Mouse (Mus musculus) forebrain, embryonic 15.5 days (tissue): Measurements from ENCODE around the gene Mark2. TPM values are rescaled to one million over a fixed set of nuclear protein-coding genes. Genes with fewer than 3 reads are reported as not detected.
A peak's percentile ranks its signal among the peaks of the same experiment; 100 is the strongest.

ENCODE experiments used
- ATAC-seq: fragments of 200-750 bp; cut with Nextera tagmentation; replicated peaks from 2 replicates; pipeline ENCODE4 v1.8.0; 2017; ENCODE audit warnings: mild to moderate bottlenecking, moderate TSS enrichment, moderate library complexity
- H3K27ac ChIP-seq: fragments of 300-500 bp; sonication (generic); replicated peaks from 2 replicates; pipeline ENCODE4 v1.5.1; 2015; ENCODE audit warnings: mild to moderate bottlenecking, inconsistent platforms
- H3K27me3 ChIP-seq: fragments of 300-500 bp; sonication (generic); 2 replicates; pipeline ENCODE4 v1.6.1; 2015; ENCODE audit warnings: inconsistent platforms
- H3K36me3 ChIP-seq: fragments of 300-500 bp; sonication (generic); 2 replicates; pipeline ENCODE4 v1.6.1; 2015; ENCODE audit warnings: mild to moderate bottlenecking, inconsistent platforms
- H3K4me1 ChIP-seq: fragments of 300-500 bp; sonication (generic); 2 replicates; pipeline ENCODE4 v1.6.1; 2015; ENCODE audit warnings: inconsistent platforms
- H3K4me2 ChIP-seq: fragments of 300-500 bp; sonication (generic); replicated peaks from 2 replicates; pipeline ENCODE4 v1.6.1; 2015; ENCODE audit warnings: mild to moderate bottlenecking, inconsistent platforms
- H3K4me3 ChIP-seq: fragments of 300-500 bp; sonication (generic); 2 replicates; pipeline ENCODE4 v1.5.1; 2015; ENCODE audit warnings: mild to moderate bottlenecking, inconsistent platforms
- H3K9ac ChIP-seq: fragments of 300-500 bp; sonication (generic); replicated peaks from 2 replicates; pipeline ENCODE4 v1.6.1; 2015; ENCODE audit warnings: mild to moderate bottlenecking, inconsistent platforms
- H3K9me3 ChIP-seq: fragments of 300-500 bp; sonication (generic); 2 replicates; pipeline ENCODE4 v1.6.1; 2016; ENCODE audit warnings: inconsistent platforms
- WGBS: fragments of 180-500 bp; shearing (Covaris S2); methylation state at CpG from one replicate; pipeline ENCODE4 v1.1.7; 2015; ENCODE audit warnings: mixed read lengths; 5-methylcytosine and 5-hydroxymethylcytosine counted together
- polyA plus RNA-seq: library from polyadenylated mRNA; unstranded; fragments of >200 nt; fragmentation: Nextera tagmentation; extraction: Ambion mirVana; gene quantifications from 2 replicates; pipeline ENCODE4 v1.2.1, GENCODE M21; 2015

Mark2 gene
- polyA plus RNA-seq, 1 experiment from 2014 or later = 52.8 TPM

DNA sequence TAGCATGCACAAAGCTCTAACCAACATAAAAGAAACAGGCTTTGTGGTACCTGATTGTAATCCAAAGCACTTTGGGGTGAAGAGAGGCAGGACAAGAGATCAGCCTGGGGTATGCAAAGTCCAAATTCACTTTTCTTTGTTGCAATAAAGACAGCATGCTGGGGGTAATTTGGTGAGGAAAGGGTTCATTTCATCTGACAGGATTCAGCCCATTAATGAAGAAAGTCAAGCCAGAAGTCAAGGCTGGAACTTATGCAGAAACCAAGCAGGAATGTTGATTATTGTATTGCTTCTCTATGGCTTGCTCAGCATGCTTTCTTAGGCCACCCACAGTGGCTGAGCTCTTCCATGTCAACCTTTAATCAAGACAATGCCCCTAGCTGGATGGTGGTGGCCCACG, 80.2 kb downstream of the Mark2 start:
- Histone ChIP-seq H3K9me3 (no peaks in the 10 kb centered on the region), H3K36me3 (no peaks in the 10 kb centered on the region), H3K4me2 (no peak overlapping the region), H3K4me3 (no peak overlapping the region), H3K9ac (no peak overlapping the region), H3K27ac (no peak overlapping the region), H3K27me3 (no peaks in the 10 kb centered on the region), H3K4me1 (peaks cover 24% of the 10 kb centered on the region)
- no peak for ATAC-seq
- 73% methylated on average over 1 of the region's 1 CpGs for WGBS

DNA sequence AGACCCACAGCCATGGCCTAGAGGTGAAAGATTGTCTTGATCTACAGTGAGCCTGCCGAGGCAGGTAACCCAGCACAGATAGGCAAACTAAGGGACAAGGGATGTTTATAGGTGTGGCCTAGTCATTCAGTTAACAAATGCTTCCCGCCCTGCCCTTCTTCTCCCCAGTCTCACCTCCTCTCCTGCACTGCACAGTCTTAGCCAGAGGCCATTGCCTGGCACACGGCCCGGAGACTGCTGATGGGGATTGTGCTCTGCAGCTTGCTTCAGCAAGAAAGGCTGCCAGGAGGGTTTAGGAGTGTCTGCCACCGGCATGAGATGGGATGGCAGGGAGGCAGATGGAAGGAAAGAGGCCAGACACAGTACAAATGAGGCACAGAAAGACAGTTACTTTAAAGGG, 83.8 kb downstream of the Mark2 start:
- no peak overlapping the region for H3K4me2 ChIP-seq
- no peaks in the 10 kb centered on the region for H3K27me3 ChIP-seq
- no peak overlapping the region for H3K9ac ChIP-seq
- H3K36me3 ChIP-seq = no peaks in the 10 kb centered on the region
- no peak overlapping the region for H3K4me3 ChIP-seq
- 51% methylated on average over 5 of the region's 5 CpGs for WGBS
- H3K27ac ChIP-seq = peak overlapping the region; percentile 67
- no peaks in the 10 kb centered on the region for H3K9me3 ChIP-seq
- ATAC-seq = peak; percentile 69
- H3K4me1 ChIP-seq = no peaks in the 10 kb centered on the region

DNA sequence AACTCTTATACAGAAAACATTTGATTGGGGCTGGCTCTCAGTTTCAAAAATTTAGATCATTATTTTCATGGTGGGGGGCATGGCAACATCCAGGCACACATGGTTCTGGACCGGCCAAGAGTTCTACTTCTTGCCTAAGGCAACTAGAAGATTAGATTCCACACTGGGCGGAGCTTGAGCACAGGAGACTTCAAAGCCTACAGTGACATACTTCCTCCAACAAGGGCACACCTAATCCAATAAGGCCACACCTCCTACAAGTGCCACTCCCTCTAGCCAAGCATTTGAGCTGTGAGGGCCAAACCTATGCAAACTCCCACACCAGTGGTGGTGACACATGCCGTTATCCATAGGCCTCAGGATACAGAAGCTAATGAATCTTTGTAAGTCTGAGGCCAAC, 95.6 kb downstream of the Mark2 start:
- WGBS = 84% methylated on average over 3 of the region's 3 CpGs
- Histone ChIP-seq H3K27me3 (no peaks in the 10 kb centered on the region), H3K36me3 (no peaks in the 10 kb centered on the region), H3K4me2 (no peak overlapping the region), H3K9ac (no peak overlapping the region), H3K27ac (no peak overlapping the region), H3K4me1 (peaks cover 4% of the 10 kb centered on the region), H3K4me3 (no peak overlapping the region), H3K9me3 (no peaks in the 10 kb centered on the region)
- ATAC-seq = no peak

DNA sequence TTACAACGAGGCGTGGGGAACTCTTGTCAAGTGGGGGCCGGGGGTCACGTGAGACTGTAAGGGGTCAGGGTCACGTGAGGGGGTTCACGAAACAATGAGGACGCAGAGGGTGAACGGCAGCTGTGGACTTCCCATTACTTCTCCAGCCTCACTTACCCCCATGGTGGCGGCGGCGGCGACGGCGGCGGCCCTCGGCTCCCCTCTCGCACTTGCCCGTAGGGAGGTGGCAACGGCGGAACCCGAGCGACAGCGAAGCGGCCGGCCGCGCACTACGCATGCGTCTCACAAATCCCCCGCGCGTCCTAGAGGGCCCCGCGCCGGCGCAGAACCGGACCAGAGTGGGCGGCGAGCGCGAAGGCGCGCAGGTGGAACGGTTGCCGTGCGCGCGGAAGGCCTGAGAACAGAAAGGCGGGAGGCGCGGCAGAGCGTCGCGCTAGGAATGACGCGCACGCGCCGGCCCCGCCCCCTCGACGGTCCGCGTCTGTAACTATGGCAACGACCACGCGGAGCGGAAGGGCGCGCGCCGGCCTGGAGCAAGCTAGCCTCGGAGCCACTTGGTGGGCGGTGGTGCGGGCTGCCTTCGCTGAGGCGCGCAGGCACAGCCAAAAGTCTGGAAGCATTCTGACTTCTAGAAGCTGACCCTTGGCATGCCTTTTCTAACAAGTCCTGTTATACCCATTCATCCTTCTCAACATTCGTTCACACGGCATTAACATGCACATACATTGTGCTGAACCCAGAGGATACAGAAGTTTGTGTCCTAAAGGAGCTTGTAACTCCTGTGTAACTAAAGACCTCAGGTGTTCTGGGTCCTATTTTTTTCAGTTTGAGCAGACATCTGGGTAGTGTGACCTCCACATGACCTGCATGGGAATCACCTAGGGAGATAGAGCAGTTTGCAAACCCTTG, 100.6 kb downstream of the Mark2 start, which contains the start of gene Naa40:
Naa40 (minus strand) TSS at position 402 of the 909 bp plus-strand sequence.
- Histone ChIP-seq H3K4me2 (peak within 1 kb of the TSS; percentile 94), H3K27me3 (no peaks in the 10 kb centered on the region), H3K9ac (peak within 1 kb of the TSS; percentile 75), H3K36me3 (no peaks in the 10 kb centered on the region), H3K9me3 (no peaks in the 10 kb centered on the region), H3K4me1 (peaks cover 20% of the 10 kb centered on the region), H3K4me3 (peak within 1 kb of the TSS; percentile 59), H3K27ac (peak within 1 kb of the TSS; percentile 77)
- WGBS = under 1% methylated on average over 79 of the region's 80 CpGs
- peak; percentile 96 for ATAC-seq

DNA sequence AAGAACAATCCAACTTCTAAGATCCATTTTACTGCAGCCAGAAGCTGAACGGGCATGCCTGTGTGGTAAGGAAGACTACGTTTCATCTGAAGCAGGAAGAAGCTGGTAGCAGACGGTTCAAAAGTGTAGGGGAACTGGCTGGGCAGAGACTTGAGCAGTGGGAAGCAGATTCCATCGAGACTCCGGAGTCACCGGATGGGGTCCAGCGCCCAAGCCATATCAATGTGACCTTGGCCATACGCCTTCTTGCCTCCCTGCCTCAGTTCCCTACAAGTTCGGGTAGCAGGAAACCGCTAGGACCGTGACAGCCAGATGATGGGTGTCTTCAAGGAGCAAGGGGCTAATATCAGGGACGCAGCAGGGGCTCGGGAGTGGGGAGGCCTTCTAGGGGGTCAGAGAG, 101.4 kb downstream of the Mark2 start:
- 2% methylated on average over 13 of the region's 13 CpGs for WGBS
- H3K27me3 ChIP-seq = no peaks in the 10 kb centered on the region
- H3K4me3 ChIP-seq = peak overlapping the region; percentile 59
- H3K9ac ChIP-seq = peak overlapping the region; percentile 75
- peak overlapping the region; percentile 94 for H3K4me2 ChIP-seq
- H3K27ac ChIP-seq = peak overlapping the region; percentile 77
- H3K9me3 ChIP-seq = no peaks in the 10 kb centered on the region
- no peaks in the 10 kb centered on the region for H3K36me3 ChIP-seq
- H3K4me1 ChIP-seq = peaks cover 22% of the 10 kb centered on the region
- no peak; the same call in none of the 2 replicates for ATAC-seq

DNA sequence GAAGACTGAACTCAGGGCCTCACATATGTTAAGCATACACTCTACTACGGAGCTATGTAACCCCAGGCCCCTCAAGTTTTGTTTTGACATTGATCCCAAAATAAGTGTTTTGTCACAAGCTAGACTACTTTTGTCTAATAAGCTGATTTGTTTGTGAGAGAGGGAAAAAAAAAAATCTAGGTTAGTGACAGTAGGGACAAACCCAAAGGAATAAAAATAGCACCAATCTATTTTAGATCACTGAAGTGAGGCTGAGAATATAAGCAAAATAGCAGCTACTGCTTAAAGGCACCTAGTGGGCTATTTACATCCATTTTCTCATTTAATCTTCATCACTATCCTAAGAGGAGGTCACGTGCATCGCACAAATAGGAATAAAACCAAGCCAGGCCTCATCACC, 102.1 kb downstream of the Mark2 start:
- ATAC-seq = no peak
- WGBS = 78% methylated on average over 3 of the region's 3 CpGs
- Histone ChIP-seq H3K27me3 (no peaks in the 10 kb centered on the region), H3K4me3 (peak overlapping the region; percentile 59), H3K9ac (peak overlapping the region; percentile 75), H3K9me3 (no peaks in the 10 kb centered on the region), H3K4me2 (peak overlapping the region; percentile 94), H3K27ac (no peak overlapping the region), H3K4me1 (peaks cover 25% of the 10 kb centered on the region), H3K36me3 (no peaks in the 10 kb centered on the region)

DNA sequence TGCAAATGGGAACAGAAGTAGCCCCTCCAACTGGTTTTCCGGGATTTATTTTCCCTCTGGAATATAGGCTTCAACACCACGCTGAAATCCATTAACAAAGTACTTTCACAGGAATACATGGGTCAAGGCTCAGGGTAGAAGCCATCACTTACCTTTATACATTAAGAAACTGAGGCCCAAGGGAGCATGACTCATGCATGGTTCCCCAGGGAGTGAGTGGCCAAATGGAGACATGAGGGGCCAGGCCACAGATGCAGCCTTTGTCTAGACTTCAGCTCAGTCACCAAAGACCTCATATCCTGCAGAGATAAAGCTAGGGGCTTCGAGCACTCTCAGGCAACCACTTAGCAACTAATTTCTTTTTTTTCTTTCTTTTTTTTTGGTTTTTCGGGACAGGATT, 104.9 kb downstream of the Mark2 start:
- H3K36me3 ChIP-seq = peaks cover 14% of the 10 kb centered on the region
- H3K4me2 ChIP-seq = no peak overlapping the region
- no peak overlapping the region for H3K4me3 ChIP-seq
- no peaks in the 10 kb centered on the region for H3K9me3 ChIP-seq
- no peak overlapping the region for H3K9ac ChIP-seq
- no peak overlapping the region for H3K27ac ChIP-seq
- no peak for ATAC-seq
- H3K27me3 ChIP-seq = no peaks in the 10 kb centered on the region
- 85% methylated on average over 4 of the region's 4 CpGs for WGBS
- H3K4me1 ChIP-seq = peaks cover 25% of the 10 kb centered on the region

DNA sequence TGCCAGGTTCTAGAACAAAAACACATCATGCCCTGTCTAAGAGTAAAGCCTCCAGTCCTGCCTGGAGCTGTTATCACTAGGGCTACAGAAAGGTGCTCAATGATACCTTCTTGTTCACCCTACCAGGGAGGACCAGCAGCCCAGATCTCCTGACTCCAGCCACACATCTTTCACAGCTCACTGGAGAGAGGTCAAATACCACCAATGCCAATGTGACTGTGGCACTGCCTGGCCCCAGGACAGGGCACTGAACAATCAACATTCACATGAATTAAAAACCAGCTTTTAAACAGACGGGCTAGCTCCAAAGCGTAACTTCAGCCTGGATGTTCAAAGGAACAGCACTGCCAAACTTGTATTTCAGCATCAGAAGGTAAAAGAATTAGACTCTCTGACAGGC, 105.6 kb downstream of the Mark2 start:
- H3K36me3 ChIP-seq = peaks cover 14% of the 10 kb centered on the region

DNA sequence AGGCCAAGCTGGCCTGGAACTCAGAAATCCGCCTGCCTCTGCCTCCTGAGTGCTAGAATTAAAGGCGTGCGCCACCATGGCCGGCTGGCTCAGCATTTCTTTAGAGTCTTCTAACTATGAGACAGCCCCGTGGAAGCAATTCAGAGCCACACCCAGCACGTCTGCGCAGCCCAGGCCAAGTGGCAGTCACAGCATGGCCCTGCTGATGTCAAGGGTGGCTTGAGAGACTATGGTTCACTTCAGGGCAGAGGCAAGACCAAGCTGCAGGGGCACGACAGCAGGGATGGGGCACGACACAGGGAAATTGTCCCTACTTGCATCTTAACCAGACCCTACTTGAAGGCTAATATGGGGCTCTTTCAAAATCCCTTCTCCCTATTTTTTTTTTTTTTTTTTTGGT, 106.2 kb downstream of the Mark2 start:
- Histone ChIP-seq H3K27me3 (no peaks in the 10 kb centered on the region), H3K9ac (no peak overlapping the region), H3K4me1 (peaks cover 21% of the 10 kb centered on the region), H3K4me3 (no peak overlapping the region), H3K9me3 (no peaks in the 10 kb centered on the region), H3K27ac (no peak overlapping the region), H3K36me3 (peaks cover 14% of the 10 kb centered on the region), H3K4me2 (no peak overlapping the region)
- ATAC-seq = no peak
- 91% methylated on average over 9 of the region's 9 CpGs for WGBS

More for the DNA sequence above, 105.6 kb downstream of the Mark2 start:
- H3K27ac ChIP-seq = no peak overlapping the region
- H3K9me3 ChIP-seq = no peaks in the 10 kb centered on the region
- H3K4me1 ChIP-seq = peaks cover 21% of the 10 kb centered on the region
- 90% methylated on average over 2 of the region's 2 CpGs for WGBS
- no peak overlapping the region for H3K4me3 ChIP-seq
- H3K4me2 ChIP-seq = no peak overlapping the region
- ATAC-seq = no peak
- H3K9ac ChIP-seq = no peak overlapping the region
- H3K27me3 ChIP-seq = no peaks in the 10 kb centered on the region

DNA sequence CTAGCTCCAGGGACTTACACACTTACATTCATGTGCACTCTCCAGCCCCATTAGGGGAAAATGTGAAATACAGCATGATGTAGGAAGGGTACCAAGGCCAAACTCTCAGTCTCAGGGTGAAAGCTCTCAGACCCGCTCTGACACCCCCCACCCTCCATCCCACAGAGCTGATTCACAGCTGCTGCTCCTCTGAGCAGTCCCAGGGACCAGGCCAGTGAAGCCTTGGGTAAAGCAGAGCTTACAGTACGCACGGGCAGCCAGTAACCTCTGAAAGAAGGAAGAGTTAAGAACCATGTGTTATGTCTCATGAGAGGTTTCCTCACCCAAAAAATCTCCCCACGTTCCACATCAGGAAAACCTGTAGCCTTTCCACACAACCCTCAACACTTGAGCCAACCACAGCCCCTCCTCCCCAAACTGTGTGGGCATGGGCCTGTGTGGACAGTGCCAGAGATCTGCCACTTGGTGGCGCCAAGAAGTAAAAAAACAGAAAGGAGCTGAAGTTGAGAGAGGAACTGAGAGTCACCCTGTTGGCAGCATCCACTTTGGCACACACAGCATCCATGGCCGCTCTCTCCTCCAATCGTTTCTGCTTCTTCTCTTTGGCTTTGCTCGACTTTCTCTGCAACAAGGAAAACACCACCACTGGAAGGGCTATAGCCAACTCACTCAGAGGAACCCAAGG, 107.0 kb downstream of the Mark2 start:
- no peaks in the 10 kb centered on the region for H3K27me3 ChIP-seq
- peaks cover 13% of the 10 kb centered on the region for H3K4me1 ChIP-seq
- ATAC-seq = peak; percentile 93
- WGBS = 47% methylated on average over 8 of the region's 8 CpGs
- no peak overlapping the region for H3K9ac ChIP-seq
- H3K36me3 ChIP-seq = peaks cover 21% of the 10 kb centered on the region
- H3K27ac ChIP-seq = no peak overlapping the region; the same call in 1 of the 2 replicates
- no peaks in the 10 kb centered on the region for H3K9me3 ChIP-seq
- H3K4me2 ChIP-seq = no peak overlapping the region
- no peak overlapping the region for H3K4me3 ChIP-seq

DNA sequence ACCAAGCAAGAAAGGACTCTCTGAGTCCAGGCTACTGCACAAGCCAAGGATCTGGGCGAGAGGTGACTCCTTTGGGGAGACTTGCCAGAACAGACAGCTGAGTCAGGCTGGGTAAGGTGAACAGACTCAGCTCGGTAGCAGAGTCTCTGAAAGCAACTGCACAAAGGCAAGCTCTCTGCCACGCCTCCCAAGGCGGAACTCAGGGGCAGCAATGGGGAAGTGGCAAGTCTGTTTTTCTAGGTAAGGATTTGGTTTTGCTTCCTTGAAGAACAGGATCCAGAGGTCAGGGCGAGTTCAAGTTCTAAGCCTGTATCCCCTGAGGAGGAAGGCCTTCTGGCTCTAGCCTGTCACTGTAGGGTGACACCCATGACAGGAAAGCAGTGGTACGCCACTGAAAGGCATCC, 115.1 kb downstream of the Mark2 start:
- WGBS = 78% methylated on average over 6 of the region's 6 CpGs
- ATAC-seq = no peak

More for the DNA sequence above, 115.1 kb downstream of the Mark2 start:
- Histone ChIP-seq H3K9ac (no peak overlapping the region), H3K27me3 (no peaks in the 10 kb centered on the region), H3K27ac (no peak overlapping the region), H3K9me3 (no peaks in the 10 kb centered on the region), H3K36me3 (peaks cover 39% of the 10 kb centered on the region), H3K4me3 (no peak overlapping the region), H3K4me1 (no peaks in the 10 kb centered on the region), H3K4me2 (no peak overlapping the region)
